Mouse (Mus musculus): Measurements from ENCODE around the gene Gadd45b. TPM values are rescaled to one million over a fixed set of nuclear protein-coding genes. Genes with fewer than 3 reads are reported as not detected.

Gene Gadd45b
- total RNA-seq, 4 experiments from 2014 or later, result 17.4 to 22.9 (median 20.2) TPM

Other genes with a start within 250 kb of the Gadd45b start
- 10 to 100 TPM; 13.8 to 18.0 (median 15.0) TPM for gene Mob3a, start 228.1 kb upstream of the Gadd45b start, total RNA-seq (2022)
- 10 to 100 TPM; 56.6 to 73.2 (median 69.8) TPM for gene Izumo4, start 227.9 kb upstream of the Gadd45b start, total RNA-seq (2022)
- 100 to 1,000 TPM; 136 to 163 (median 147) TPM for gene Ap3d1, start 187.8 kb upstream of the Gadd45b start, total RNA-seq (2022)
- gene Dot1l, start 174.9 kb upstream of the Gadd45b start, total RNA-seq (2022), result 10 to 100 TPM; 43.7 to 56.4 (median 51.3) TPM
- gene Sf3a2, start 131.9 kb upstream of the Gadd45b start, total RNA-seq (2022), result 10 to 100 TPM; 43.3 to 60.0 (median 50.2) TPM
- gene Plekhj1, start 131.4 kb upstream of the Gadd45b start, total RNA-seq (2022), result 10 to 100 TPM; 61.4 to 75.8 (median 70.7) TPM
- 1 to 10 TPM; 2.4 to 4.0 (median 3.0) TPM for gene Amh, start 124.8 kb upstream of the Gadd45b start, total RNA-seq (2022)
- gene Jsrp1, start 116.6 kb upstream of the Gadd45b start, total RNA-seq (2022), result 1 to 10 TPM in 3 of 4 experiments, under 1 TPM in 1; 0.91 to 4.7 (median 2.7) TPM
- gene Oaz1, start 103.4 kb upstream of the Gadd45b start, total RNA-seq (2022), result 100 to 1,000 TPM; 475 to 520 (median 506) TPM
- 10 to 100 TPM; 33.4 to 44.0 (median 40.3) TPM for gene Lingo3, start 86.0 kb upstream of the Gadd45b start, total RNA-seq (2022)
- gene Lsm7, start 74.9 kb upstream of the Gadd45b start, total RNA-seq (2022), result 10 to 100 TPM; 42.1 to 61.3 (median 57.5) TPM
- gene Sppl2b, start 74.8 kb upstream of the Gadd45b start, total RNA-seq (2022), result 10 to 100 TPM; 53.9 to 68.2 (median 59.3) TPM
- gene Tmprss9, start 58.2 kb upstream of the Gadd45b start, total RNA-seq (2022), result under 1 TPM; 0.35 to 0.66 (median 0.46) TPM
- gene Timm13, start 29.1 kb upstream of the Gadd45b start, total RNA-seq (2022), result 100 to 1,000 TPM; 112 to 139 (median 124) TPM
- gene Lmnb2, start 11.8 kb upstream of the Gadd45b start, total RNA-seq (2022), result 10 to 100 TPM; 17.2 to 22.9 (median 19.9) TPM
- 100 to 1,000 TPM; 130 to 139 (median 135) TPM for gene Gng7, start 84.9 kb downstream of the Gadd45b start, total RNA-seq (2022)
- gene Diras1, start 95.6 kb downstream of the Gadd45b start, total RNA-seq (2022), result 10 to 100 TPM; 88.3 to 96.9 (median 90.2) TPM
- 10 to 100 TPM; 55.5 to 60.8 (median 60.0) TPM for gene Slc39a3, start 107.4 kb downstream of the Gadd45b start, total RNA-seq (2022)
- 100 to 1,000 TPM; 165 to 175 (median 172) TPM for gene Sgta, start 130.1 kb downstream of the Gadd45b start, total RNA-seq (2022)
- 10 to 100 TPM; 44.5 to 55.0 (median 46.5) TPM for gene Thop1, start 140.0 kb downstream of the Gadd45b start, total RNA-seq (2022)
- under 1 TPM; 0.19 to 0.80 (median 0.68) TPM for gene Creb3l3, start 168.8 kb downstream of the Gadd45b start, total RNA-seq (2022)
- gene Map2k2, start 175.8 kb downstream of the Gadd45b start, total RNA-seq (2022), result 100 to 1,000 TPM; 131 to 151 (median 135) TPM
- gene Zbtb7a, start 205.1 kb downstream of the Gadd45b start, total RNA-seq (2022), result 100 to 1,000 TPM in 3 of 4 experiments, 10 to 100 TPM in 1; 94.8 to 118 (median 103) TPM
- 10 to 100 TPM; 27.0 to 35.1 (median 31.7) TPM for gene Pias4, start 237.8 kb downstream of the Gadd45b start, total RNA-seq (2022)
- 100 to 1,000 TPM; 820 to 960 (median 855) TPM for gene Eef2, start 246.6 kb downstream of the Gadd45b start, total RNA-seq (2022)